Mouse (Mus musculus) bone marrow macrophage, adult 2 months (primary cell): Measurements from ENCODE around the gene Sec22c.

ENCODE experiments used
- CTCF ChIP-seq: IDR thresholded peaks from 2 replicates; pipeline ENCODE4 v1.5.1; 2012; ENCODE audit warnings: low read depth, mild to moderate bottlenecking, low read length, moderate library complexity
- POLR2A ChIP-seq: IDR thresholded peaks from 2 replicates; pipeline ENCODE4 v1.6.1; 2012; ENCODE audit warnings: mild to moderate bottlenecking, low read depth, low read length, borderline replicate concordance

- no peak for TF ChIP-seq POLR2A
- TF ChIP-seq CTCF = no peak
Measured at GRCm38 (mm10) chr9:121694736-121695135, 10.6 kb downstream of the Sec22c start.
